Mouse (Mus musculus): Measurements from ENCODE around the gene Rrad. TPM values are rescaled to one million over a fixed set of nuclear protein-coding genes. Genes with fewer than 3 reads are reported as not detected.

Gene Rrad
- polyA plus RNA-seq, 1 experiment from 2014 or later, result 1.7 TPM

DNA sequence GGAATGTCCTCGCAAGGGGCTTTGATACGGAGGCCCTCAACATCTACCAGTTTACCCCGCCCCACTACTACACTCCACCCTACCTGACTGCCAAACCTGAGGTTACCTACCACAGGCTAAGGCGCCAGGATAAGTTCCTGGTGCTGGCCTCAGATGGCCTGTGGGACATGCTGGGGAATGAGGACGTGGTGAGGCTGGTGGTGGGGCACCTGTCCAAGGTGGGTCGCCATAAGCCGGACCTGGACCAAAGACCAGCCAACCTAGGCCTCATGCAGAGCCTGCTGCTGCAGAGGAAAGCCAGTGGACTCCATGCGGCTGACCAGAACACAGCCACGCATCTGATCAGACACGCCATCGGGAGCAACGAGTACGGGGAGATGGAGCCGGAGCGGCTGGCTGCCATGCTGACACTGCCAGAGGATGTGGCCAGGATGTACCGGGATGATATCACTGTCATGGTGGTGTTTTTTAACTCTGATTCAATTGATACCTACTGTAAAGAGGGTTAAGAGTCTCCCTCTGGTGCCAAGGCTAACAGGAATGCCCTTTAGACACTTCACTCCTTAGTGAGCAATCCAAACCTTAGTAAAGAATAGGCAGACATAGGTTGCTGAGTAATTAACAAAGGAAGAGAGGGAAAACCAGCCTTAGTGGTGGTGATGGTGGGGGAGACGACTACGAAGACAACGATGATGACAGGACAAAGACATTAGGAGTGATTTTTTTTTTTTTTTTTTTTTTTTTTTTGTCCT is 36.3 kb downstream of the Rrad start:
- Histone ChIP-seq H3K27me3 (ENCODE audit: control insufficient read depth, insufficient read depth, low read length) (no peaks in the 10 kb centered on the region), H3K4me3 (ENCODE audit: low read depth, low read length) (no peak overlapping the region), H3K4me2 (replicated peaks; ENCODE audit: low read depth, low read length) (no peak overlapping the region), H3K4me1 (replicated peaks; ENCODE audit: control insufficient read depth, insufficient read depth, low read length) (no peaks in the 10 kb centered on the region), H3K9me3 (ENCODE audit: control insufficient read depth, low read length) (no peaks in the 10 kb centered on the region), H3K36me3 (ENCODE audit: control insufficient read depth, insufficient read depth, low read length) (0 out of 2 replicates have a peak, but pooled peaks cover 5% of the 10 kb centered on the region), H3K9ac (ENCODE audit: low read depth, low read length) (no peak overlapping the region), H3K27ac (ENCODE audit: low read depth, low read length) (no peak overlapping the region)
- ATAC-seq (ENCODE audit: low FRiP score), result no peak
- DNase-seq (ENCODE audit: low spot score), result no peak
- 92% methylated on average over 19 of the region's 19 CpGs for WGBS

DNA sequence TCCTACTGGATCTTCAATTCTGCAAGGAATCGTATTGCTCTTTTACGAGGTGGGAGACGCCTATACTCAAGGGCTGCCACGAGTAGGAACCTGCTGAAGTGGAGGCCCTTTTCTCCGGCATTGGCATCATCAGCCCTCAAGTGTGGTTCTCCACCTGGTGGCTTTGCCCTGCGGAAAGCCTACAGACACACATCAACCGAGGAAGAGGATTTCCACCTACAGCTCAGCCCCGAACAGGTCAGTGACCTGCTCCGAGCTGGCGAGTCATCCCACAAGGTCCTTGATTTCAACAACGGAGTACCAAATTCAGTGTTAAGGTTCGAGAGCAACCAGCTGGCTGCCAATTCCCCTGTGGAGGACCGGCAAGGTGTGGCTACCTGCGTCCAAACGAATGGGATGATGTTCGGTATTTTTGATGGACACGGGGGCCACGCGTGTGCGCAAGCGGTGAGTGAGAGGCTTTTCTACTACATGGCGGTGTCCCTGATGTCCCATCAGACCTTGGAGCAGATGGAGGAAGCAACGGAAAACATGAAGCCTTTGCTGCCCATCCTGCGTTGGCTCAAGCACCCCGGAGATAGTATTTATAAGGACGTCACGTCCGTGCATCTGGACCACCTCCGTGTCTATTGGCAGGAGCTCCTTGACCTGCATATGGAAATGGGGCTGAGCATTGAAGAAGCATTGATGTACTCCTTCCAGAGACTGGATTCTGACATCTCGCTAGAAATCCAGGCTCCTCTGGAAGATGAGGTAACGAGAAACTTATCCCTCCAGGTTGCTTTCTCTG is 37.4 kb downstream of the Rrad start:
- H3K4me3 ChIP-seq (ENCODE audit: low read depth, low read length), result no peak overlapping the region
- H3K4me1 ChIP-seq (replicated peaks; ENCODE audit: control insufficient read depth, insufficient read depth, low read length), result no peaks in the 10 kb centered on the region
- no peaks in the 10 kb centered on the region for H3K27me3 ChIP-seq (ENCODE audit: control insufficient read depth, insufficient read depth, low read length)
- H3K4me2 ChIP-seq (replicated peaks; ENCODE audit: low read depth, low read length), result no peak overlapping the region
- no peak overlapping the region for H3K27ac ChIP-seq (ENCODE audit: low read depth, low read length)
- 0 out of 2 replicates have a peak, but pooled peaks cover 5% of the 10 kb centered on the region for H3K36me3 ChIP-seq (ENCODE audit: control insufficient read depth, insufficient read depth, low read length)
- WGBS, result 95% methylated on average over 31 of the region's 31 CpGs
- DNase-seq (ENCODE audit: low spot score), result no peak
- H3K9ac ChIP-seq (ENCODE audit: low read depth, low read length), result no peak overlapping the region
- H3K9me3 ChIP-seq (ENCODE audit: control insufficient read depth, low read length), result no peaks in the 10 kb centered on the region
- no peak for ATAC-seq (ENCODE audit: low FRiP score)

DNA sequence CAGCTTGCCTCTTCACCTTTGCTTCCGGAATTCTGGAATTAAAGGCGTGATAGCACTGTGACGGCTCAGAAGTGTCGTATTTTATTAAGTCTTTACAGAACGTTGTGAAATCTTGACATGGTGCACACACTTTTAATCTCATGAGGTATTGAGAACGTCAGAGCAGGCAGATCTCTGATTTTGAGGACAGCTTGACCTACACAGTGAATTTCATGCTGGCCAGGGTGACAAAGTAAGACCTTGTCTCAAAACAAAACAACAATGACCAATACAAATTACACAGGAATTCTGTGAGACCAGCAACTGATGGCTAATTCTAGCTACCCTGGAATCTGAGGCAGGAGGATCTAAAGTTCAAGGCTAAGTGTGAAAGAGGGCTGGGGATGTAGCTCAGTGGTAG is 38.6 kb downstream of the Rrad start:
- ATAC-seq (ENCODE audit: low FRiP score) (no peak), DNase-seq (ENCODE audit: low spot score) (no peak)
- WGBS, result 74% methylated on average over 6 of the region's 6 CpGs
- H3K9me3 ChIP-seq (ENCODE audit: control insufficient read depth, low read length), result no peaks in the 10 kb centered on the region
- no peak overlapping the region for H3K9ac ChIP-seq (ENCODE audit: low read depth, low read length)
- H3K36me3 ChIP-seq (ENCODE audit: control insufficient read depth, insufficient read depth, low read length), result 0 out of 2 replicates have a peak, but pooled peaks cover 5% of the 10 kb centered on the region
- H3K4me3 ChIP-seq (ENCODE audit: low read depth, low read length), result no peak overlapping the region
- no peak overlapping the region for H3K27ac ChIP-seq (ENCODE audit: low read depth, low read length)
- H3K27me3 ChIP-seq (ENCODE audit: control insufficient read depth, insufficient read depth, low read length), result no peaks in the 10 kb centered on the region
- no peak overlapping the region; the same call in 1 of the 2 replicates for H3K4me2 ChIP-seq (replicated peaks; ENCODE audit: low read depth, low read length)
- no peaks in the 10 kb centered on the region for H3K4me1 ChIP-seq (replicated peaks; ENCODE audit: control insufficient read depth, insufficient read depth, low read length)

DNA sequence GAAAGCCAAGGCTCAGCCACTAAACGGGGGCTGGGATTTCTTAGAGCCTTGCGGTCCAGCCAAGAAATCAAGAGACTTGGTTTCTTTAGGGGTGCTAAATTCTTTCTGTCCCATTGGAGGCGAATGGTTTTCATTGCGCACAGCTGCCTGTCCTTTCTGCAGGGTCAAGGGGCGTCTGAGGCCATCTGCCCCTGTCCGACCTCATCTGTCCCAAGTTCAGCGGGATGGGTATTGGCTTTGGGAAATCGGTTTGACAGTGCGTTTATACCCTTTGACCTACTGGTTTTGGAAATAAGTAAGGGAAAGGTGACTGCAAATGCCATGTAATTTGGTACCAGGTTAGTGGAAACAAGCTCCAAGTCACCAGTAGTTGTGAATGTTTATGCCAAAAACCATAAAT is 39.3 kb downstream of the Rrad start:
- ATAC-seq (ENCODE audit: low FRiP score), result no peak; the same call in 1 of the 2 replicates
- WGBS, result 2% methylated on average over 9 of the region's 9 CpGs
- H3K27ac ChIP-seq (ENCODE audit: low read depth, low read length), result 0 out of 2 replicates have a peak overlapping the region, but pooled peaks have one; percentile 60

GRCm38 (mm10) chr8:104591133-104591834 is 39.8 kb downstream of the Rrad start, which contains the start of gene Pdp2:
Pdp2 (plus strand) TSS chr8:104591451.
- ATAC-seq (ENCODE audit: low FRiP score), result peak; percentile 99
- H3K4me2 ChIP-seq (replicated peaks; ENCODE audit: low read depth, low read length), result peak within 1 kb of the TSS; percentile 74

More for the DNA sequence above, 39.3 kb downstream of the Rrad start:
- DNase-seq (ENCODE audit: low spot score), result no peak
- H3K4me3 ChIP-seq (ENCODE audit: low read depth, low read length), result peak overlapping the region; percentile 68
- no peaks in the 10 kb centered on the region for H3K4me1 ChIP-seq (replicated peaks; ENCODE audit: control insufficient read depth, insufficient read depth, low read length)
- peak overlapping the region; percentile 74 for H3K4me2 ChIP-seq (replicated peaks; ENCODE audit: low read depth, low read length)
- H3K9me3 ChIP-seq (ENCODE audit: control insufficient read depth, low read length), result no peaks in the 10 kb centered on the region
- H3K36me3 ChIP-seq (ENCODE audit: control insufficient read depth, insufficient read depth, low read length), result 0 out of 2 replicates have a peak, but pooled peaks cover 5% of the 10 kb centered on the region
- H3K27me3 ChIP-seq (ENCODE audit: control insufficient read depth, insufficient read depth, low read length), result no peaks in the 10 kb centered on the region
- peak overlapping the region; percentile 72 for H3K9ac ChIP-seq (ENCODE audit: low read depth, low read length)

GRCm38 (mm10) chr8:104590284-104590683 is 40.8 kb downstream of the Rrad start:
- ATAC-seq (ENCODE audit: low FRiP score) (no peak), DNase-seq (ENCODE audit: low spot score) (no peak)
- Histone ChIP-seq H3K9ac (ENCODE audit: low read depth, low read length) (no peak overlapping the region), H3K27ac (ENCODE audit: low read depth, low read length) (no peak overlapping the region), H3K4me1 (replicated peaks; ENCODE audit: control insufficient read depth, insufficient read depth, low read length) (no peaks in the 10 kb centered on the region), H3K4me2 (replicated peaks; ENCODE audit: low read depth, low read length) (no peak overlapping the region), H3K9me3 (ENCODE audit: control insufficient read depth, low read length) (no peaks in the 10 kb centered on the region), H3K36me3 (ENCODE audit: control insufficient read depth, insufficient read depth, low read length) (0 out of 2 replicates have a peak, but pooled peaks cover 5% of the 10 kb centered on the region), H3K27me3 (ENCODE audit: control insufficient read depth, insufficient read depth, low read length) (no peaks in the 10 kb centered on the region), H3K4me3 (ENCODE audit: low read depth, low read length) (no peak overlapping the region)
- 89% methylated on average over 3 of the region's 3 CpGs for WGBS

More at GRCm38 (mm10) chr8:104591133-104591834, 39.8 kb downstream of the Rrad start, which contains the start of gene Pdp2:
- peak within 1 kb of the TSS; percentile 72 for H3K9ac ChIP-seq (ENCODE audit: low read depth, low read length)
- 0 out of 2 replicates have a peak, but pooled peaks cover 5% of the 10 kb centered on the region for H3K36me3 ChIP-seq (ENCODE audit: control insufficient read depth, insufficient read depth, low read length)
- WGBS, result 1% methylated on average over 43 of the region's 44 CpGs
- peak; percentile 91 for DNase-seq (ENCODE audit: low spot score)
- H3K9me3 ChIP-seq (ENCODE audit: control insufficient read depth, low read length), result no peaks in the 10 kb centered on the region
- peak within 1 kb of the TSS; percentile 68 for H3K4me3 ChIP-seq (ENCODE audit: low read depth, low read length)
- peak within 1 kb of the TSS; percentile 60; the same call in 1 of the 2 replicates for H3K27ac ChIP-seq (ENCODE audit: low read depth, low read length)
- no peaks in the 10 kb centered on the region for H3K4me1 ChIP-seq (replicated peaks; ENCODE audit: control insufficient read depth, insufficient read depth, low read length)
- no peaks in the 10 kb centered on the region for H3K27me3 ChIP-seq (ENCODE audit: control insufficient read depth, insufficient read depth, low read length)

- Histone ChIP-seq H3K9ac (ENCODE audit: low read depth, low read length) (no peak overlapping the region), H3K27ac (ENCODE audit: low read depth, low read length) (no peak overlapping the region), H3K9me3 (ENCODE audit: control insufficient read depth, low read length) (no peaks in the 10 kb centered on the region), H3K27me3 (ENCODE audit: control insufficient read depth, insufficient read depth, low read length) (no peaks in the 10 kb centered on the region), H3K4me1 (replicated peaks; ENCODE audit: control insufficient read depth, insufficient read depth, low read length) (no peaks in the 10 kb centered on the region), H3K4me3 (ENCODE audit: low read depth, low read length) (no peak overlapping the region), H3K4me2 (replicated peaks; ENCODE audit: low read depth, low read length) (no peak overlapping the region), H3K36me3 (ENCODE audit: control insufficient read depth, insufficient read depth, low read length) (no peaks in the 10 kb centered on the region)
- DNase-seq (ENCODE audit: low spot score) (no peak), ATAC-seq (ENCODE audit: low FRiP score) (no peak)
- WGBS, result 62% methylated on average over 1 of the region's 1 CpGs
Measured at GRCm38 (mm10) chr8:104584522-104584921, 46.6 kb downstream of the Rrad start.

Measured in hindbrain, embryonic 11.5 days (tissue).